Mouse (Mus musculus) mouse trophoblast stem cell (cell line): Measurements from ENCODE around the gene Zswim8.

Experiments used
- in situ Hi-C, 2 experiments: fragments of 300-500 bp; cut with MseI, MboI; formaldehyde crosslinking; loops; 2 replicates in 1 of 2; 3 replicates in 1 of 2; pipeline ENCODE4 v1.15.1; 2025

The Zswim8 gene

DNA sequence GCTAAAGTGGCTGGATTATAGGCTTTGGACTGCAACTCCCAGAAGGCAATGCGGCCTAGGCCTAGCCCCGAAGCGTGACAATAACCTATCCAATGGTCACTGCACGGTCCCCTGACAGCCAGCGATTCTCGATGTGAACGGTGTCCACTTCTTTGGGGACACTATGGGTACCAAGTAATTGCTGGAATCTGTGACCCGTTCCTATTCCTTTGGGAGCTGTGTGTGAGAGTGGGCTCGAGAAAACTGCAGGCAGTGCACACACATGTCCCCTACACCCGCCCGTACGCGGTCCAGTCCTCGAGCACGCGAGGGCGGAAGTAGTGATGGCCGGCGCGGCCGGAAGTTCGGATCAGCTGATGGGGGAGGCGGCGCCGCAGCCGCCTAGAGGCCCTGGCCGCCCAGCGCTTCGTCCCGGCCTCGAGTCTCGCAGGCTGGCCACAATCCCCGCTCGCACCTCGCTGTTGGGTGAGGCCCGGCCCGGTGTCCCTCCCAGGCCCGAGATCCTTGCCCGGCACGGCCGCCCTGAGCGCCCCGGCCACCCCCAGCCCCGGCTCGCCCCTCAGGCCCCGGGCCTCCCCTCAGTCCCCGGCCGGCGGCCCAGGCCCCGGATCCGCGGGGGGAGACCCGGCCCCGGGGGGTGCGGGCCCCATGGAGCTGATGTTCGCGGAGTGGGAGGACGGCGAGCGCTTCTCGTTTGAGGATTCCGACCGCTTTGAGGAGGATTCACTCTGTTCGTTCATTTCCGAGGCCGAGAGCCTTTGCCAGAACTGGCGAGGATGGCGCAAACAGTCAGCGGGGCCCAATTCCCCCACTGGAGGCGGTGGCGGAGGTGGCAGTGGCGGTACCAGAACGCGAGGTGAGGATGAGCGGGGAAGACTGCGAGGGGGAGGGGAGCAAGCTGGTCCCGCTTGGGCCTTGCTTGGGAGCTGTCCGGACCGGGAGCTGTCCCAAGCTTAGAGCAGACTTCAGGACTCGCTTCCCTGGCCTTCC is at the start of gene Zswim8:
Zswim8 (plus strand) TSS at position 352 of the 990 bp plus-strand sequence.
- in situ Hi-C loops = no loop called here

DNA sequence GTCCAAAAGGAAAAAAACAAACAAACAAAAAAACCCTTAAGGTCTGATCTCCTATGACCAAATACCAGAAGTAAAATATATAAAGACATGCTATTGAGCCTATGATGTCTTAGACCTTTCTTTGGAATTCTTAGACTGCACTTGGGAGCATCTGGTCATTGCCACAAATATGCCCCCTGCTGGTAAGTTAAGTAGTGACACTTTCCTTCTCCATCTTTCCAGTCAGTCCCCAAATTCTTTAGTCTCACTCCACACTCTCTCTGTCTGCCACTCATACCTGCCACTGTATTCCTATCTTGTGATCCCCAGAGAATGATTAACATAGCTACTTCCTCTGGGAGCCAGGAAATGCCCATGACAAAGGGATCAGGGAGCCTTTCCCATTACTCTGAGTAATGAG is 49.0 kb upstream of the Zswim8 start:
- in situ Hi-C loops = loop anchor here (5.0 to 10.0 kb wide), 2 partner anchors 81 to 84 kb away; no protein-coding TSS in a partner anchor

DNA sequence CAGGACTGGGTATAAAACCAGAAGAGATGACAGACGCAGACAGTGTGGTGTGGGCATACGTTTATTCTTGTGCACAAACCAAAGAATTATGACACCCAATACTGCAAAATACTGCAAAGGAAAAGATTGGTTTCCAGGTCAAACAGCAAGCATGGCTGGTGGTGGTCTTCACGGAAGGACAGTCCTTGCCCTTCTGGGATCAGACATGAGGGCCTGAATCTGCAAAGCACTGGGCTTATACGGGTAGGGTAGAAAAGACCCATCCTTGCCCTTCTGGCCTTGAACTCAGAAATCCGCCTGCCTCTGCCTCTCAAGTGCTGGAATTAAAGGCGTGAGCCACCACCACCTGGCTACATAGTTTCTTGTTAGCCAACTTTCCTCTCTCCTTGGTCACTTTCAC is 48.5 kb upstream of the Zswim8 start:
- in situ Hi-C loops = loop anchor here (5.0 to 10.0 kb wide), 2 partner anchors 82 to 84 kb away; no protein-coding TSS in a partner anchor

DNA sequence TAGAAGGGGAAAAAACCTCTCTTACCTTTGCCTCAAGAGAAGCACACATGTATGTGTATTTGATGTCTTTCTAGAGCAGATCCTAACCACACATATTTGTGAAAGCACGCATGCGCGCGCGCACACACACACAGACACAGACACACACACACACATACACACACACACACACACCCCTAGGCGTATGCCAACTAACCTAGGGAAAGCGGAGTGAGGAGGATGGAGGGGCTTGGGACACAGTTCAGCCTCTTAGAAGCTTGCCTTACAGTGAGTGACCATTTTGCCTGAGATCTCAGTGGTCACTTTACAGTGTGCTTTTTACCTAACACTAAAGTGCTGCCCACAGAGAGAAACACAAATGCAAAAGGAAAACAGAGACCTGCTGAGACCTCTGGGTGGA is 47.7 kb upstream of the Zswim8 start:
- in situ Hi-C loops = loop anchor here (5.0 to 10.0 kb wide), 2 partner anchors 82 to 85 kb away; no protein-coding TSS in a partner anchor

DNA sequence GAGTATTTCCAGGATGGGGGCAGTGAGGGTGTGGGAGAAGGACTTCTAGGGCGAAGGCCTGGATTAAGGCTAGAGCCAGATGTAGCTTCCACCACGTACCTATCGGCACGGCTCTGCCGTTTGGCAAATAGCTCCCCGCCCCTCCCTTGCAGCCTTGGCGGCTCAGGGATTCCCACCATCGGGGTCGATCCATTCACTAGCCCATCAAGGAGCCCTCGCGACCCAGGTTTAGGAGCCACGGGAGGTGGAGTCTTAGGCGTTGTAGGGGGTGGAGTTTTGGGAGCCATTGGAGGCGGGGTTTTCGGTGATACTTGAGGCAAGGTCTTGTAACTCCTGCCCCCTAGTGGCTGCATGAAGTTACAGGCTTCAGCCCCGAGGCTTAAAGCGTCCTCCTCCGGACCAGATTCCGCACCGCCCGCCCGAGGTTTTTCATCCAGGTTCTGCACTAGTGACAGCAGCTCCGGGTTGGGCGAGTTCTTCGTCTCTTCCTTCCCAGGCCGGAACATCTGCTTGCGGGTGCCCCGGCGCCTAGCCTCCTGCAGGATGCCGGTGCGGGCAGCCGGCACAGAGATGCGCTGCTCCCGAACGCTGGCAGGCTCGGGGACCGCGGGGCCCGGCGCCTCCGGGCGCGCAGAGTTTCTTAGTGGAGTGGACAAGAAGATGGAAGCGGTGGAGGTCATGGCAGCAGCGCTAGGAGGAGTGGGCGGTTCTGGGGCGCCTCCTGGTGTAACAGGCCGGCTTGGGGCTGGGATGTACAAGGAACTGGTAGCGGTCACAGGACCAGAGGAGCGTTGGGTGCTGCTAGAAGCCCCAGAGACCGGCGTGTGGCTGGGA is 46.3 kb upstream of the Zswim8 start:
- in situ Hi-C loops = no loop called here

DNA sequence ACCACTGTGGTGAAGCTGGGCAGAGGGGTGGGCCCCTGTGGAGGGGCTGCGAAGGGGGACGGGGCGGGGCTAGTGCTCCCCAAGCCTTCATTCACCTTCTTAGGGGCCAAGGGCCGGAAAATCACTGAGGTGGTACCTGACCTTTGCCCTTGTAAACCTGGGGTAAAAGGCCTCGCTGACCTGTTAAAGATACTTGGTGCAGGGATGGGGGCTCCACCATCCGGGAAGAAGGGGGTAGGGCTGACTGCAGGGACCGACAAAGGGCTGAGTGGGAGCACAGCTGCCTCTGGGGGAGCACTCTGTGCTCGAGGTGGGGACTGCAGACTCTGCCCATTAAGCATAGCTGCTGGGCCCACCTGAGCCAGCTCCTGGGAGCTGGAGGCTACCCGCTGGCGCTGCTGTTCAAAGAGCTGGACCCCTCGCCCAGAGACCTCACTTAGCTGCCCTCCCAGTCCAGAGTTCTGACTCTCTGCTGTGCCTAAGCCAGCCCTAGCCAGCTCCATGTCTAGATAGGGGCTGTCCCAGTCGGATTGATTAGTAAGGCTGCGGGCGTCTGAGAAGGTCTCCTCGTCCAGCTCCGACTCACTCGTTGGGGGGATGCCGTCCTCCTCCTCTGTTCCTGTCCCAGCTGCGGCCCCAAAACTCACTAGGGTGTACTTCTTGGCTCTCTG is 45.6 kb upstream of the Zswim8 start:
- in situ Hi-C loops = no loop called here

DNA sequence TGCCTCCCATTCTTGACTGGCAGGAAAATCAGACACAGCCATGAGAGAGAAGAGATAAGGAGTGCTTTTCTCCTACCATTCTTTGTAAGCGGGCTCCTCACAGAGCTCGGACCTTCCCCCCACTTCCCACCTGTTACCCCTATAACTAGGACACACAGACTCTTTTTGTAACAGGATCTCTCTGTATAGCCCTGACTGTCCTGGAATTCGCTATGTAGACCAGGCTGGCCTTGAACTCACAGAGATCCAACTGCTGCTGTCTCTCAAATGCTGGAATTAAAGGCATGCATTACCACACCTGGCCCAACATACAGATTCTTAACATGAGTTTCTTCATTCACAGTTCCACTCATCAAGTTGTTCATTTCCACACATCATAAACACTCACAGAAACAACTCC is 44.6 kb upstream of the Zswim8 start:
- in situ Hi-C loops = no loop called here

DNA sequence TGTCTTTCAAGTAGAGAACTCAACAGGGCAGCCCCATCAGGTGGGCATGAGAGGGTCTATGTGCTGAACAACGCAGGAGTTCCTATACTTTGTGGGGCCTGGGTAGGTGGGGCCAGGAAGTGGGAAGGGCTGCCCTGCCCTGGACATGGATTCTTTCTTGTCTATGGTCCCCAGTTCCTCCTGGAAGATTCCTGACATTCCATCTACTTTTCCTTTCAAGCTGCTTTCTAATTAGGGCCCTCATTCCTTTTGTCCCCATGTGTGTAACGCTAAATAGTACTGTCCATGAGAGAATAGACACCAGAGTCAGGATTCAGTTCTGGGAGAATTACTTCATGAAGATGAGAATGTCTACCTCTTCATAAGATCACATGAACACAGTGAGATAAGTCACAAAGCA is 43.8 kb upstream of the Zswim8 start:
- in situ Hi-C loops = no loop called here

DNA sequence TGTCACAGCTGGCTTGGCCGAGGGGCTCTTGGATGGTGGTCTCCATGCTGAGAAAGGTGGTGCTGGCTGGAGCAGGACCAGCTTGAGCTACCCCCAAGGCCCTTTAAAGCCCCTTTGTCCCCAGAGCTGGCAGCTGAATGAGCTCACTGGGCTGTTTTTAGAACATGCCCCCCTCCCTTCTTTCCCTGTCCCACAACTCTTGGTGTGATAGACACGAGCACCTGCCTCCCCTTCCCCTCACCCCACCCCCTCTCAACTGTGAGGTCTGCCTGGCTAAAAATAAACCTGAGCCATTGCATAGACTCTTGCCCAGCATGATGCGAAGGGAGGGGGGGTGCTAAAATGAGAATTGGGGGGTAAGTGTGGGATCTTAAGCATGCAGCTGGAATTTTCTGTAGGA is 42.9 kb upstream of the Zswim8 start:
- in situ Hi-C loops = no loop called here

DNA sequence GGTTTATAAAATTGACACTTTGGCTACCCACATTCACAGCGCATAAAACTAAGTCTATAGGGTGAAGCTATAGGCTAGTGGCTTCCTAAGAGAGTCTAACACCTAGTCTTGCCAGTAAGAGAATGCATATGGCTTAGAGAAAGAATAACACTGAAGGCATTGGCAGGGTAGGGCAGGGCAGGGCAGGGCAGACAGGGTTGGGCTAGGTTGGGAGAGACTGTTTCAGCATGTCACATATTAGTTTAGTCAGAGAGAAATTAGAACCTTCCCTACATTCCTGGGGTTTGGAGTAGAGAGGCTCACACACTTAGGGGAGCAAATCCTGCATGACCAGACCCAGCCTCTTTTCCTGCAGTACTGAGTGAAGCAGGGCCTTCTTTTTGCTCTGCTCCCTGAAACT is 39.9 kb upstream of the Zswim8 start:
- in situ Hi-C loops = no loop called here

DNA sequence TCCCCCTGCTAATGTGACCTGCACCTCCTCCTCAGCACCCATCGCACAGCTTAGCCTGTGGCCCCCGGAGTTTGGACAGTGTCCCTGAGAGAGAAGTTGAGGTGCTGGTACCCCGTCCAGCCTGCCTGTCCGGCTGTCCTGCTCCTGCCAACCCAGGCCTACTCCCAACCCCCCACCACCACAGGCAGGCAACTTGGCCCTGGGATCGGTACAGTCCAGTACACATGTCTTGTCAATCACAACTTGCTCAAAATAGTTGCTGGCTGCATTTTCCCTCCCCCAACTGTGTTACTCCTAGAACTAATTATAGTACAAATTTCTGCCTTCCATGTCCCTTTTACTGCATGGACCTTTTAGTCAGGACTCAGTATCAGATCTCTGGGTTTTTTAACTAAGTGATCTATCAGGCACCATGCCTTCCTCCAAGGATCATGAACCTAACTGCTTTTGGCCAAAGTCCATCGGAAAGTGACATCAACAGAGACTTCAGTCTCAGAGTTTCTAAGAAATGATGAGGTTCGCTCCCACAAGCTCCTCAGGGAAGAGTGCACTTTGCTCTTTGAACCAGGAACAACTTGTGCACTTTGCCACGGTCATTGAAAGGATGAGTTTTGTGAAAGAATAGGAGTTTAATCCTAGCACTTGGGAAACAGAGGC is 39.1 kb upstream of the Zswim8 start, which contains the start of gene Synpo2l:
Synpo2l (minus strand) TSS at position 201 of the 657 bp plus-strand sequence.
- in situ Hi-C loops = no loop called here

DNA sequence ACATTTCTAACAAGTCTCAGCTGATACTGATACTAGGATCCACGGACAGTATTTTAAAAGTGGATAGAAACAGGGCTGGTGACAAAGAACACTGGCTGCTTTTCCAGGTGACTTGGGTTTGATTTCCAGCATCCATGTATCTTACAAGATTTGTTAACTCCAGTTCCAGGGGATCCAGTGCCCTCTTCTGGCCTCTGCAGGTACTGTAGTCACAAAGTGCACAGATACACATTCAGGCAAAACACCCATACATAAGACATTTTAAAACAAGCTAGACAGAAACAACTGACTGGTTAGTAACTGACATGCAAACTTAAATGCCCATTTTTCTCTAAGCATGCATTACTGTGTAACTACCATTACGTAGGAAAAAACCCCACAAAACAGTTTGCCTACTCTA is 34.4 kb upstream of the Zswim8 start:
- in situ Hi-C loops = no loop called here

DNA sequence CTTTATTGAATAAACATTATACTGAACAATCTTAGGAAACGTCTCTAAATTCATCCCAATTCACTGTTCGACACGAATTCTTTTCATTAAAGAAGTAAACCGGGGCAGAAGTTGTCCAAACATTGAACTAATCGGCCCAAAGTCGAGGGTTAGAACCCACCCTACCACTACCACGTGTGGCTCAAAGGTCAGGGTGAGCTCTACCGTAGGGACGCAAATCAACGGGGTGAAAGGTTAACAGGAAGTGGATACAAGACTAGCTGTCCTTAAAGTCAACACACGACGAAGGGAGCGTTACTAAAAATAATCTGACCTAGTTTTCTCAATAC is 33.7 kb upstream of the Zswim8 start:
- in situ Hi-C loops = no loop called here

DNA sequence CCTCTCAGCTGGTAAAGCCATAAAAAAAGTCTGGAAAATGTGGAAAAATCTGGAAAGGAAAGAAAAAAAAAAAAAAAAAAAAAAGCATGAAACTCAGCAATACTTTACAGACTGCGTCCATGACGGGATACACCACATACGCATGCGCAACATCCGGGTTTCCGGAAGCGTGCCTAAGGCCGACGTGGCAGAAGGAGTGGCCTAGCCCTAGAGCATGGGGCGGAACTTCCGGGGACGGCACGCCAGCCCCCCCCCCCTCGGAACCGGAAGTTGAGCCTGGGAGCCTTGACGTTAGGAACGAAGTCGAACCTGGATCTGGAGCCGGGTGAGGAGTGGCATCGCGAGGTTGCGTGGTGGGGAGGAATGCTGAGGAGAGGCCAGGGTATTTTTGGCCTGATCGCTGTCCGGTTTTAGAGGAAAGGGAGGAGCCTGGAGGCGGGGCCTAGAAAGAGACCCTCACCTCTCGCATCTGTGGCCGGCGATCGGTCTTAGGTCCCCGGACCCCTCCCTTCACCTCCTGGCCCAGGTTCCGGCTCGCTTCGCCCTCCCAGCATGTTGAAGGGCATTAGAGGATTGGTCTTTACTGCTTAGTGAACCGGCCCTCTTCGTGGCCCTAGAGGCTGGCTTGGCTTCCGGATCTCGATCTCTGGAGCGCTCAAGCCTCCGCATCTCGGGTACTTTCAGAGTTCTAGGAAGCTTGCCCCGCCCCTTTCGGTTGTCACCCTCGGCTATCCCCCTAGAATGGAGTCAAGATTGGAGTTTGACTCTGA is 33.1 kb upstream of the Zswim8 start, which contains the start of gene Sec24c:
Sec24c (plus strand) TSS at position 245 of the 770 bp plus-strand sequence.
- in situ Hi-C loops = no loop called here

DNA sequence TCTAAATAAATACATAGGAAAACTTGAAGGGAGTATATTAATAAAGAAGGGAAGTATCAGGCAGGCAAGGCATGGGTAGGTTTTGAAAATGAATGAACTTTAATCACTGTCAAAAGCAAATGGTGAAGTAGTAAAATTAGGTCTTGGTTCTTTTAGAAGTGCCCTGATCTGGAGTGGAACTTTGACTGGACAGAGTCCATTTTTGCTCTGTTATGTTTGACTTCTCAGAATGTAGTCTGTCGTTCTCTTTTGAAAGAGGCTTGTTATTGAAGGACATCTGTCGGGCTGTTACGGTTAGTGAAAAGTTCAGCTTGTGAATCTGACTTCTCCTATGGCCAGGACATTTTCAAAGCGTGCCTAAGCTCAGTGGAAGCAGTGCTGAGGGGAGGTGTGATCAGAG is 29.4 kb upstream of the Zswim8 start:
- in situ Hi-C loops = no loop called here

DNA sequence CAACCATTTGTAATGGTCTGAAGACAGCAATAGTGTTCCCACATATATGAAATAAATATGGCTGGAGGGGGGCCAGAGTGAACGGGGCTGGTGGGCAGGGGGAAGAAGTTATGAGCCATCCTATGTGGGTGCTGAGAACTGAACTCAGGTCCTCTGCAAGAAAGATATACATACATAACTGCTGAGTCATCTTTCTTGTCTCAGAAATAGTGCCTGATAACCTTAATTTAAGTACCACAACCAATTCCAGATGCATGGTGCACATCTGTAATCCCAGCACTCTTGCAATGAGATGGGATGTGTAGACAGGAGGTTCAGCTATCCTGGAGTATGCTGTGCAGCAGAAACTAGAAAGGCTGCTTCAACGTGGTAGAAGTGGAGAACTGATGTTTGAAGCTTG is 25.6 kb upstream of the Zswim8 start:
- in situ Hi-C loops = no loop called here

DNA sequence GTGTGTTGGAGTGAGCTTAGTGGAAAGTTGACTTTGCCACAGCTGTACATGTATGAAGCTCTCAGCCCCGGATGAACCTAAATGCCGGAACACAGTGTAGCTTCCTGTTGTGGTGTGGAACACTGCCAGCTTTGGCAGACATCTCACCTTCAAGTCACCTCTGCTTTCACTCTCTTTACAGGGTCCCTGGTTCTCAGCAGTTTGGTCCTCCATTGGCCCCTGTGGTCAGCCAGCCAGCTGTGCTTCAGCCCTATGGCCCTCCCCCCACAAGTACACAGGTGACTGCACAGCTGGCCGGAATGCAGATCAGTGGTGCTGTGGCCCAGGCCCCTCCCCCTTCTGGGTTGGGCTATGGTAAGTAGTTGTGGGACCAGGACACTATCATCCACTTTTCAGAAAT is 24.9 kb upstream of the Zswim8 start:
- in situ Hi-C loops = no loop called here

DNA sequence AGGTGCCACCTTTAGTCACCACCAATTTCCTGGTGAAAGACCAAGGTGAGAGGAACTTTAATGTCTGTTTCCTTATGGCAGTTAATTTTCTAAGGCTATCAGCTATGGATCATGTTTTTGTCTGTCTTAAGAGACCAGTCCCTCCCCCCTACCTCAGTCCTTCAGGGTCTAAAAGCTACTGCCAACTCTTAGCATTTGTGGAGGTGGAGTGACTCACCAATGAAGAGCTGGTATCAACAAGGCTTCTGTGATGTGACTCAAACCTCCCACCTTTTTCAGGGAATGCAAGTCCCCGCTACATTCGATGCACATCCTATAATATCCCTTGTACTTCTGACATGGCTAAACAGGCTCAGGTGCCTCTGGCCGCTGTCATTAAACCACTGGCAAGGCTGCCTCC is 20.8 kb upstream of the Zswim8 start:
- in situ Hi-C loops = no loop called here

DNA sequence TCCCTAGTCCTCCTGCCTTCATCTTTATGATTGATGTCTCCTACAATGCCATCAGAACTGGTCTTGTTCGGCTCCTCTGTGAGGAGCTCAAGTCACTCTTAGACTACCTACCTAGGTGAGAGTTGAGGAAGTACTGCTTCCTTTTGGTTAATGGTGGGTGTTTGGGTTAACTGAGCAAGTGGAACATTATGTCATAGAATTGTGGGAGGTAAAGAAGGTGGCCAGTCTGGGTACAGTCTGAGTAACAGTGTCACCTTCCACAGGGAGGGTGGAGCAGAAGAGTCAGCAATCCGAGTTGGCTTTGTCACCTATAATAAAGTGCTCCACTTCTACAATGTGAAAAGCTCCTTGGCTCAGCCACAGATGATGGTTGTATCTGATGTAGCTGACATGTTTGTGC is 18.3 kb upstream of the Zswim8 start:
- in situ Hi-C loops = no loop called here

DNA sequence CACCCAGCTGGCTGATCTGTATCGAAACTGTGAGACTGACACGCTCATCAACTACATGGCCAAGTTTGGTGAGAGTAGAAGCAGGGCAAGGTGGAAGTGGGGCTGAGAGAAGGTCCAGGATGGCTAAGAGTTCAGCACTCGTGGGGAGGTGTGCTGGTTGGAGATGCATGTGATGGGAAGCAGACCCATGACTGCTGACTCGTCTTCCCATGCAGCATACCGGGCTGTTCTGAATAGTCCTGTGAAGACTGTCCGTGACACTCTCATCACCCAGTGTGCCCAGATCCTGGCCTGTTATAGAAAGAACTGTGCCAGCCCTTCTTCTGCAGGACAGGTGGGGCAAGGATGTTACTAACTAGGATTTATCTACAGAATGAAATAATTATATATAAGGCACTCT is 15.6 kb upstream of the Zswim8 start:
- in situ Hi-C loops = no loop called here
